Mouse (Mus musculus): ENCODE measurements at regions not wholly inside any gene's neighbourhood (a gene's known extent, or its start where the extent isn't known, plus 50 kb on each side); places are given as distances from the start of the nearest gene placed in this dataset.
A peak's percentile ranks its signal among the peaks of the same experiment; 100 is the strongest.
"Not testable (repeated sequence)": the region's sequence is repeated elsewhere in the genome, so short reads cannot be mapped to it uniquely, and the experiment has no call there.

DNA sequence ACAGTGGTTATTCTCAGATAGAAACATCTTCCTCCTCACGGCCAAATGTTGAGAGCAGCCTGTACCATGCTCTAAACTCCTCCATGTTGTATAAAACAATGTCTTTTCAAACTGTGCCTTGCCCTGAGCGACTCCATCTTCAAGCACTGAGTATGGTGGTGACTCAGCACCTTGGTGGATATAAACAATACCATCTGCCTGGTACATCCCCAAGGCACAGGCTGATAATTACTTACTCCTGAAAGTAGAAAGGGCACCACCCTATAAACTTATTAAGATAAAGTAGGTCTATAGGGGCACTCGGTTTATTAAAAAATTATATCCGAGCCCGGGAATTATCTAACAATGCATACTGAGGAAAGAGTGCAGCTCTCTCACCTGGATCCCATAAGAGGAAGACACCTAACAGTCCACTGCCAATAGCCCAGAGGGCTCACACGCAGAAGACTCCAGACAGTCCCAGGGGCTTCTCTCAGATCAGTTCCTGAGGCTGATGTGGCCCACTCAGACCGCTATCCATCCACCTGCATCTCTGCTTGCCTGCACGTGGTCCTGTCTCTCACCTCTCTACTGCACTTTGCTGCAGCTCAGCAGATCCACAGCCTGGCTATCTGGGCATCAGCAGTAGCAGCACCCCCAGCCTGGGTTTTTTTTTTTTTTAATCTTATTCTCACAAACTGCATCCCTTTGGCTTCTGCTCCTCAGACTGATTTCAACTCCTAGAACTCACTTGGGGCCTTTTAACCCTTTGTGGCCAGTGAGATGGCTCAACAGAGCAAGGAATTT, 109.7 kb upstream of the Dlg1 start:
- DNase-seq (ENCODE audit: low spot score in 2 of 2) = no peak

DNA sequence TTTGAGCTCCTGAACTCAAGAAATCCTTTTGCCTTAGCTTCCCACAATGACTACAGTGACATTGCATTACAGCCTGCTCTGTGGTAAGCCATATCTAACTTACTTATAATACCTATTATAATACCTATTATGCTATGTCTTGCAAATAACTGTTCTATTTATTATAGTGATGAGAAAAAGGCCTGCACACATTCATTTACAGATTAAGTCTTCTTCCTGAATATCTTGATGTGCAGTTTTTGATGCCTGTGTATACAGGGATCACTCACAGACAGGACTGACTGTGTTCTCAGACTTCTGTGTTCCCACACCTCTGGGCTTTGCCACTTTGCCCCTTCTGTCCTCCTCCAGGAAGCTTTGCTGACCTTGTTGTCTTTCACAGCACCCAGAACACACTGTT, 102.8 kb upstream of the Dlg1 start:
- DNase-seq (ENCODE audit: low spot score in 2 of 2) = no peak

DNA sequence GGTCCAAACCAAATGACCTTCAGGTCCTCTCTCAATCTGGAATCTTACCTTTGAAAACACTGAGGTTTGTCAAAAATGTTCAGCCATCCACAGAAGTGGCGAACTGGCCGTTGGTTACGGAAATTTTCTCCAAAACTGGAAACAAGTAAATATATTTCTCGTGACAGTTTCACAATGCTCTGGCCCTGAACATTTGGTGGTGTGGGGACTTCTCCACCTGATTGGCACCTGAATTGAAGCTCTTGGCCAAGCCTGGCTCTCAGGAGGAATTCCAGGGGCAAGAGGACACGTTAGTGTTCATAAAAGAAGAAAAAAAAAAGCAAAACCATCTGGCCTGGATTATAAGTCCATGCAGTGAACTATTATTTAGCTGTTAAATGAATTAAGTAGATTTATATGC, 98.3 kb upstream of the Dlg1 start:
- DNase-seq (ENCODE audit: low spot score in 2 of 2) = no peak

DNA sequence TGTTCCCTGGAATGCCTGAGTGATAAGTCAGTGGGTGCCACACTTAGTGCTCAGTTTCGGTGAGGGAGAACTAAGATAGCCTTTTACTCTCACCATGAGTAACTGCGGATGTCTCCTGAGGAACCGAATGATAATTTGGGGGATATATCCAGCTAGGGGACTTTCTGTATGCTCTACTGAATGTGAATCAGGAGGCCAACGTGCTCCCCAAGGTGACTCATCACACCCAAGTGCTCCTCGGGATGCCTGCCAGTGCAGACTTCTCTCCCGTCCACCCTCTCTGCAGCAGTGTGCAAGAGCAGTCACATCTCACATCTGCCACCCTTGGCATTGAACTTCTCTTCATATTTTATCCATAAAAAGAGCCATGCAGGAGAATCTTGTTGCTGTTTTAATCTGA, 94.9 kb upstream of the Dlg1 start:
- DNase-seq (ENCODE audit: low spot score in 2 of 2) = no peak

DNA sequence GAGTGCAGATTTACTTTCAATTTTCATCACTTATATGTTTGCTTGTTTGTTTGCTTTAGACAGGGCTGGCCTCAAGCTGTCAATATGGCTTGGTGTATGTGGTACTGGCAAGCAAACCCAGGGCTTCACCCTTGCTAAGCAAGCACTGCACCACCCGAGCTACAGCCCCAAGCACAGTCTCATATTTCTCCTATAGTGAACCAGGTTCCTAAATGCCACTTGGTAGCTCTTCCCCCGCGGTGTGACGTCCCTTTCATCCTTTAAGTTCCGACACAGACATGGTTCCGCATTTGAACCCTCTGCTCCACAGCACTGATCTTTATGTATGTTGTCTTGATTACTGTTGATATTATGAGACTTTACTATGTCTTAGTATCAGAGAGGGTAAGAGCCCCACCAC, 93.4 kb upstream of the Dlg1 start:
- no peak for DNase-seq (ENCODE audit: low spot score in 2 of 2)

DNA sequence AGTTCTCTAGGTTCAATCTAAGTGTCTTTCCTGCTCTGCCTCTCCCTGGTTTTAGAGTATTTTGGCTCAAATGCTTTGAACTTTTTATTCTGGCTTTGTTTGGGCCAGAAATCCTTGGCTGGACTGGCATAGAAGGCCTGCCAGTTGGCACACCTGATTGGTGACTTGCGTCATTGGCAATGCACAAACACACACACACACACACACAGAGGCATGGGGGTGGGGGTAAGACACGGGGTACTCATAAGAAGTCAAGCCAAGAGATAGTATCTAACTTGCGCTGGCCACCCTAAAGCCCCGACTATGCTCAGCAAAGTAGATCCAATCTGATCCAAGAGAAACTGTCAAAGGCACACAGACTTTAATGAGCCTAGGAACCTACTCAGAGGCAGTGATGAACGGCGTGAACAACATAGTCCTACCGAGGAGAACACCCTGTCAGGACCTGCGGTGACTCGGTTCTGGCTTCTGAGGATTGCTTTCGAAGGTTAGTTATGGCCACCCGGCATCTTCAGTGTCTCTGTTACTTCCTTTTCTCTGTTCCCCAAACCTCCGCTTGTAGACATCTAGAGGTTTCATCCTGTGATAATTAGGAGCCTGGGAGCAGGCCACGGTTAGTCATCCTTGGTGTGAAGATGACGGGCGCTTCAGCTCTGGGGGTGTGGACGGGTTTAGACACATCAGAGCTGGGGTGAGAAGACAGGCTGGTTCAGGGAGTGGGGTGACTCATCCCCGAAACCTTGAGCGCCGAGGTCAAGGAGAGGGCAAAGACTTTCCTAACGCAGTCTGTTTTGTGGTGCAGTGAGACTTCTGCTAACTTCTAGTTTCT, 92.7 kb upstream of the Dlg1 start:
- no peak for DNase-seq (ENCODE audit: low spot score in 2 of 2)

DNA sequence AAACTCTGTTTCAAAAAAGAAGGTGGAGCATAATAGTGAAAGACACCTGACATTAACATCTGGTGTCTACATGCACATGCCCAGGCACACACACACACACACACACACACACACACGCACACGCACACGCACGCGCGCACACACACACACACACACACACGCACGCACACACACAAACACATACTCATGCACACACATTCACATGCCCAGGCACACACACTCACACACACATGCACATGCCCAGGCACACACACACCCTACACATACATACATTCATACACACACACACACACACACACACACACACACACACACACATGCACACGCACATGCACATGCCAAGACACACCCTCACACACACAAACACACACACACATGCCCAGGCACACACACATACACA, 89.4 kb upstream of the Dlg1 start:
- not testable (repeated sequence) for DNase-seq (ENCODE audit: low spot score in 2 of 2)

DNA sequence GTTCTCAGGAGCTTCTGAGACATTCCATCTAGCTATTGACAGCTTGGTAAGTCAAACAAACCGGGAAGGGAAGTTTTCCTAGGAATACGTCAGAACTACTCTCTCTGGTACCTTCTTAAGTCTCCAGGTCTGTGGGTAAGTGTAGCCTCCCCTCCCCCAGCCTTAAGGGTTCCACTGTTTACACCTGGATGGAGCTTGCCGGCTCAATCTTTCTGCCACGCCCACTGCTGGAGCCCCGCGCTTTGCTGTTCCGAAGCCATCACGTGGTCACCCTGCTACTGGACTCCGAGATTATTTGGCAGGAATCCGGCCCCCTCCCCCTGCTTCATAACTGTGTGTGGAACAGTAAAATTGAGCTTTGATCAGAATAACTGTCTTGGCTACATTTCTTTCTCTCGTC, 87.6 kb upstream of the Dlg1 start:
- DNase-seq (ENCODE audit: low spot score in 2 of 2) = not testable (repeated sequence)

DNA sequence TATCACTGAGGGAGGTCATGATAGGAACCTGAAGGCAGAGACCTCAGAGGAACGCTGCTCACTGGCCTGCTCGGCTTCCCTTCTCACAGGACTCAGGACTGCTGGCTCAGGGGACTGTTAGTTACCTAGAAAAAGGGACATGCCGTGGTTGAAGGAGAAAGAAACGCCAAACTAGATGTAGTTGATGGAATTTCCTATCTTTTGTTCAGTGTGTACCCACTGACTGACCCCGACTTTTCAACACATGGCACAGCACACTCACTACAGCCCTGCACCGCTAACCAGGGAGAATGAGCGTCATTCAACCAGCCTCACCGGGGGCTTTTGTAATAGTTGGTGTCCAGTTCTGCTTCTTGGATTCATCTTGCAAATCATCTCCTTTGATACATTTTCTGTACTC, 86.8 kb upstream of the Dlg1 start:
- DNase-seq (ENCODE audit: low spot score in 2 of 2) = no peak

DNA sequence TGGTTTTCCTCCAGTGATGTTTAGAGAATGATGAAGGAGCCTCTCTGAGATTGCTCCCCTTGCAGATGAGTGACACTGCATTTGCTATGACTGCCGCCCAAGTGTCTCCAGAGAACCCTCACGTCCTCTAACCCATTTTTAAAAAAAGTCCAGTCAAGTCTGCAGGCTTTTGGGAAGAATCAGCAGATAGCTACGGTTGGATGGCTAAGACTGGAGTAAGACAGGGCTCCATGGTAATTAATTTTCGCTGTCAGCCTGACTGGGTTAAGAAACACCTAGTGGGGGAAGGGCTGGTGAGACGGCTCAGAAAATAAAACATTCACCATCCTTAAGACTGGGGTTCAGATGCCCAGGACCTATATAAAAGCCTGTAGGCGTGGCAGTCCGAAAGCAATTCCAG, 85.9 kb upstream of the Dlg1 start:
- no peak for DNase-seq (ENCODE audit: low spot score in 2 of 2)

DNA sequence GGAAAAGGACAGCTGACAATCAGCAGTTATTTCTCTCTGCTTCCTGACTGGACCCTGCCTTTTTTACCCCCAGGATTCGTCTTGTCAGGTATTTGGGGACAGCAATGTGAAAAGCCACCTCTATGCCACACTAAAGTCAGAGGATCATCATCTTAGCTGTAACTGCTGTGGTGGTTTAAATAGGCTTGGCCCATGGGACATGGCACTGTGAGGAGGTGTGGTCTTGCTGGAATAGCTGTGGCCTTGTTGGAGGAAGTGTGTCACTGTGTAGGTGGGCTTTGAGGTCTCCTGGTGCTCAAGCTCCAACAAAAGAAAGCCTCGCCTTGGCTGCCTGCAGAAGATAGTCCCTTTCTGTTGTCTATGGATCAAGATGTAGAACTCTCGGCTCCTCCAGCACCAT, 83.9 kb upstream of the Dlg1 start:
- no peak for DNase-seq (ENCODE audit: low spot score in 2 of 2)

DNA sequence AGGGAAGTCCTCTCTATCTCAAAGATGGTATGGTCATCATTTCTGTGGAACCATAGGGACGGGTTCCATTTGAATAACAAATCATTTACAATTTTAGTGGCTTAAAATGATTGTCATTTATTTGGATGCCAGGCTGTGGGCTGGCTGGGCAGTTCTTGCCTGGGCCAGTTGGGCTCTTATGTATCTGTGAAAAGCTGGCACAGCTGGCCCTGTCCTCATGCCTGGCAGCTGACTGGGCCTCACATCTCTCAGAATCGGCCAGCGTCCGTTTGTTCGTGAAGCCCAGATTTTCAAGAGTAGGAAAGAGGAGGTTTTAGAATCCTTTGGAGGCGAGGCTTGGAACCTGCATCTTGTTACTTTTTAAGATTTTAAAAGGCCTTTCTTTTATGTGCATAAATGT, 82.5 kb upstream of the Dlg1 start:
- no peak for DNase-seq (ENCODE audit: low spot score in 2 of 2)

DNA sequence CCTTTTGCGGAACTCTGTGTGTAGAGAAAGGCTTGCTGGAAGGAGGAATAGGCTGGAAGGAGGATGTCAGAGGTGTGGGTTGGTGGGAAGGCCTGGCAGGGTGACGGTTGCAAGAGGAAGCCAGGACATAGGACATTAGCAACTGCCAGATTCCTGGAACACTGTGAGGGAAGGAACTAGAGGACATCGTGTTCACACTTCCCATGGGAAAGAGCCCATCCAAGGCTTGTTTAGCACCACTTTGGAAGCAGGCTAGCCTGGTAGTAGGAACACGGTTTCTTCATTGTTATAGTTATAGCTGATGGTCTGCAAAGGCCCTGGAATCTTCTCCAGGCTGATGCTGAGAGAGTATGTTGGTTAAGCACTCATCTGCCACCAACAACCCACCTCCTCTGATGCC, 80.4 kb upstream of the Dlg1 start:
- DNase-seq (ENCODE audit: low spot score in 2 of 2) = no peak

DNA sequence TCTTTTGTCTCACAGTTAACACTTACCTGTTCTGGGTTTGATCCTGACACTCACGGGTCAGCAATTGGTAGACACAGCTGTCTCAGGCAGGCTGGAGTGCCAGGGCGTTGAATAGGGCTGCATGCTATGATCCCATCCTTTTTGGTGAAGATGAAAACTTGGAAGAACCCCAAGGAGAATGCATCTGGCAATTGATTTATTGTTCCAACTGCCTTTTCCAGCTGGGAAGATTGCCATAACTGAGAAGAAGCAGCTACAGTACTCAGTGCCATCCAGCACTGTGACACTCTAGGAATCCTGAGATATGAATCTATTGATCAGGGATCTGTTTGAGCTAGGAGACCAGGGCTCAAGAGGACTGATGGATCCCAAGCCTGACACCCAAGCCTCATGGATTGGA, 79.6 kb upstream of the Dlg1 start:
- DNase-seq (ENCODE audit: low spot score in 2 of 2) = no peak

DNA sequence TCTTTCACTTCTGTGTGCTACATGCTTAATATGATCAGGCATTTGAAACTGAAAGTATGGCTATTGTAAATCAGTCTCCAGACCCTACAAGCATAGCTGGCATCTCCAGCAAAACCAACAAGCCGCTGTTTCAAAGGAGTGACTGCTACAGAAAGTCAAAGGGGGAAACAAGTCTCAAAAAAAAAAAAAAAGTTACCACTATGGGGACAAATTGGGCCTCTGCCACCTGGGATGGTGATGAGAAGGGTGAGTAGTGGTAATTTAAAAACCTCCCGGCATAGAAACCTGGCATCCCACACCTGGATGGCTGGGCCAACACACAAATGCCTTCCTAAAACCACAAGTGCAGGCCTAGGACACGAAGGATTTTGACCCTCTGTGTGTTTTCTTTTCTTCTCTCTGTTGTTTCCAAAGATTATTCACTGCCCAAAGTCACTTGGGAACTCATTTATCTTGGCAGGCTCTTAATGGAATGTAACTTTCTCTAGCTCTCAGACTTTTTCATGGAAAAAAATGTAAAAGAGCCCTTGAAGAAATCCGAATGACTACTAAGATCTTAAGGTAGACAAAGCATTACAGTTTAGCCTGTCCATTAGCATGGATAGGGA, 78.9 kb upstream of the Dlg1 start:
- DNase-seq (ENCODE audit: low spot score in 2 of 2) = no peak

DNA sequence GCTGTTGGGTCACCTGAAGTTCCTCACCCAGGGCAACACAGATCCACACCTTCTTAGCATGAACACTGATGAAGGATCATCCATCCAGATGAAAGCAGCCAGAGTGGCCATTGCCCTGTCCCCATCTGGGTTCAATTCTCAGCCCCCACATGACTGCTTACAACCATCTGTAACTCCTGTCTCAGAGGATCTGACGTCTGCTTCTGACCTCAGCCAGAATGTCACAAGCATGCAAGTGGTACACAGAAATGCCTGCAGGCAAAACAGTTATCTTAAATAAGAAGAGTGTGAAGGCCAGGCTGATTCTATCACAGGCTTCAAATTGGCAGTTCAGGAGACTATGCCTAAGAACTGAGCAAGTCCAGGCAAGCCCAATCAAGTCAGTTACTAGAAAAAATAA, 76.2 kb upstream of the Dlg1 start:
- no peak for DNase-seq (ENCODE audit: low spot score in 2 of 2)

DNA sequence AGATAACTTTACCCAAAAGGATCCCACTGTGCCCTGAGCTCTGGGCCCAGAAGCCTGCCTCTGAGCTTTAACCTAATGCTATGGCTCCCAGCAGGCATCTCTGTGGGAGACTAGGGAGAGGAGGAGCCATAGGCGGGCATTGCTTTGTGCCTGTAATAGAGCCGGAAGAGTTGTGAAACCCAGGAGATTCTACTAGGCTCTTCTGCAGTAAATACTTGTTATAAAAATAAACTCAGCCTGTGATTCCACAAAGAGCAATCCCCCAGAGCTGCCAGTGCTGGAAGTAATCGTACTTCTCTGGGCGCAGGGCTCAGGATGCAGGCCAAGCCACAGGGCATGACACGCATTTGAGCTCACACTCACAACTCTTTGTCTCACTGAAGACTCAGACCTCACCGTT, 73.7 kb upstream of the Dlg1 start:
- no peak for DNase-seq (ENCODE audit: low spot score in 2 of 2)

DNA sequence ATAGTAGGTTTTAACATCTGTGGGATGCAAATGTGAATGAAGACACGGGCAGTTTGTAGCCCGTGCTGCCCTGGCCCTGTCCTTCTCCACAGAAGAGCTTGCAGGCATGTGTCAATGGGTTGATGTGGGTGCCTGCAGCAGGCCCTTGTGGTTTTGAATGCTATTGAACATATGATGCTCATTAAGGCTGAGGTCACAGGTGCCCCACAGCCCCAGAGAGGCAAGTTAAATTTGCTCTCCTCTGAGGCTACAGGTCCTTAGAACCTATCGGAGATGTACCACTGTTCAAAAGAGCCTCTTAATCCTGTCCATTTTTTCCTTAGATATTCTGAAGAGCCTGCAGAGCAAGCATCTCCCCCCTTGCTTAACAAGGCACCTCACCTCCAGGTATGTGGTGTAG, 71.7 kb upstream of the Dlg1 start:
- DNase-seq (ENCODE audit: low spot score in 2 of 2) = no peak

DNA sequence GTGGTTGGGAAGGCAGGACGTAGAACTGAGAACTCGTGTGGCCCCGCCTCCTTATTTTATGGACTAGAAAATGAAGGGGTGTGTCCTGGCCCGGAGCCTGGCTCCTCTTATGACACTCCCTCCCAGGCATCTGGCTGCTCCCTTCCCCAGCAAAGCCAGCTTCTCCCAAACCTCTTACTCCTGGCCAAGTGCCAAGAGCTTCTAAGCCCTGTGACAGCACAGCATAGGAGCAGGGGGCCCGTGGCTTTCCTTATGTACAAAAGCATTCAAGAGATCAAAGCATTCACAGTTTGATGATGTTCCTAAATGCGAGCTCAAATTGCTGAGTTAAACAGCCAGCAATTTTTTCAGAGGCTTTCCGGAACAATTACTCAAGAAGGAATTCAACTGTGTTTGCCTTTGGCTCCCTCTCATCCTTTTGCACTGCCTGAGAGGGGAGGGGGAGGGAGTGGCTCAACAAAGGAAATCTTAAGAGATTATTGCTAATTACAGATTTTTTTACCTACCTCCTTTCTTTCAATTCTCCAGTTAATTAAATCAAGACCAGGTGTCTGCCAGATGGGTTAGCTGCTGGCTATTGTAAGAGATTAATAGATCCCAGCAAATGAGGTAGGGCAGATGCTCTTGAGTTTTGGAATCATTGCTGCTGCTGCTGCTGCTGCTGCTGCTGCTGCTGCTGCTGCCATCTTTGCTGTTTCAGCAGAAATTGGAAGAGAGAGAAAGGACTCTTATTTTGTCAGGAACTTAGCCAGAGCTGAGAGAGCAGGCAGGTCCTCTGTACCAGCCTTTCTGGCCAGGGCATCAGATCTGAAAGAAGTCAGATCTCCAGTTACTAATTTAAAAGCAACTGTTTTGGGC, 71.0 kb upstream of the Dlg1 start:
- peak; percentile 57 to 72 for DNase-seq (ENCODE audit: low spot score in 2 of 2)

DNA sequence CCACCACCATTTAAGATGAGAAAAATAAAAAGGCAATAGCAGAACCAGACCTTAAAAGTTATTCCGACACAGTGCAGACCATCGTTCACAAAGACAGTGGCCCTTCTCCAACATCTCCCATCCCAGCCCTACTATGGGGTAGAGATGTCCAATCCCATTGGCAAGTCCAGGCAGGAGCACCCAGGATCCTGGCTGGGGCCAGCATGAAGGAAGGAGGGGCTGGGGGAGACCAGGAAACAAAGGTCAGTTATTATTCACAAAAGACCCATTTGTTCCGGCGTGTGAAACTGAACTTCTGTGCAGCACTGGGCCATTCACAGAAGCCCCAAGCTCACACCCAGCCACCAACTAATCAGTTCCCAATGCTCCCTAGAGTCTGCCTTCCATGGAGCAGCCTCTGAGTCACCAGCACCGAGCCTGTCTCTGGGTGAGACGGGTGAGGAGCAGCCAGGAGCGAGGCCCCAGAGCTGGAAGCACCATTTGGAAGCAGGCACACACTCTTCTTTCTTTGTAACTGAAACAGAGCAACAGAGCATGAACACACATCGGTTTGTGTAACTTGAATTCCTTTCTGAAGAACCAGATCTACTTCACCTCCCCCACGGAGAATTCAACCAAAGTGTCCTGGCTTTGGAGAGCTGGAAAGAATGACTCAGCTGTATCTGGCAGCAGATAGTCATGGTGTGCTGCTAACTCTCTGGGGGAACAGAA, 70.1 kb upstream of the Dlg1 start:
- no peak for DNase-seq (ENCODE audit: low spot score in 2 of 2)

DNA sequence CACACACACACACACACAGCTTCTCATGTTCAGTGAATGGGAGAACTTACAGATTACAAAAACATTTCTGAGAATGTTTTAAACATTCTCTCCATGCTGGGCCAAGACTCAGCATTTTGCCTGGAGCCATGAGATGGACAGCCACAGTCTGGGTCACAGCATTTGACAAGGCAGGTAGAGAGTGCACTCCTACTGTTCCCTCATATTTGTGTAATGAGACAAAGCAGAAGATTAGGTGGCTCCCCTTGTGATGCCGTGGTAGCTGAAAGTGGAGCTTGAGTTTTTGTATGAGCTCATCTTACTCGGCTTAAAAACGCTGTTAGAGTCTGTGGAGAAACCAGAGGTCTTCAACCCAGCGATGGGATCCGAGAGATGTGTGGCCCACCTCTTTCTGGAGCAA, 65.3 kb upstream of the Dlg1 start:
- DNase-seq (ENCODE audit: low spot score in 2 of 2) = no peak

All from spleen, postnatal 4 days (tissue).